Mouse (Mus musculus): ENCODE measurements around the gene Plb1.

Plb1 gene

DNA sequence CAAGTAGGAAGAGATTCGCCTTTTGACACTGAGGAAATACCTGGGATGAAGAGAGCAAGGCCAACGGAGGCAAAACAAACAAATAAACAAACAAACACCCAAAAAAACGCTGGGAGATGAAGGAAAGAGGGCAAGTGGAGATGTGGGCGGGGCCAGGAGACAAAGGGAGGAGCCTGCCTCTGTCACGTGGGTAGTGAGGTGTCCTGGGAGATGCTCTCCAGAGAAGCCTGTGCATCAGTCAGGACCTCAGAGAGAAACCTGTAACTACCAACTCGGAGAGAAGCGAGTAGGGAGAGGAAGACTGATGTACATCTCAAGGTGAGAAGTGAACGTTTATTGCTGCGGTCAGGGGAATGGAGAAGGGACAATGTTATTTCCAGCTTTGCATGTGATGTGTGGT lies at the start of gene Plb1:
Plb1 (plus strand) TSS at position 235 of the 400 bp plus-strand sequence.
- DNase-seq (ENCODE audit: low read depth, low spot score) = no peak

DNA sequence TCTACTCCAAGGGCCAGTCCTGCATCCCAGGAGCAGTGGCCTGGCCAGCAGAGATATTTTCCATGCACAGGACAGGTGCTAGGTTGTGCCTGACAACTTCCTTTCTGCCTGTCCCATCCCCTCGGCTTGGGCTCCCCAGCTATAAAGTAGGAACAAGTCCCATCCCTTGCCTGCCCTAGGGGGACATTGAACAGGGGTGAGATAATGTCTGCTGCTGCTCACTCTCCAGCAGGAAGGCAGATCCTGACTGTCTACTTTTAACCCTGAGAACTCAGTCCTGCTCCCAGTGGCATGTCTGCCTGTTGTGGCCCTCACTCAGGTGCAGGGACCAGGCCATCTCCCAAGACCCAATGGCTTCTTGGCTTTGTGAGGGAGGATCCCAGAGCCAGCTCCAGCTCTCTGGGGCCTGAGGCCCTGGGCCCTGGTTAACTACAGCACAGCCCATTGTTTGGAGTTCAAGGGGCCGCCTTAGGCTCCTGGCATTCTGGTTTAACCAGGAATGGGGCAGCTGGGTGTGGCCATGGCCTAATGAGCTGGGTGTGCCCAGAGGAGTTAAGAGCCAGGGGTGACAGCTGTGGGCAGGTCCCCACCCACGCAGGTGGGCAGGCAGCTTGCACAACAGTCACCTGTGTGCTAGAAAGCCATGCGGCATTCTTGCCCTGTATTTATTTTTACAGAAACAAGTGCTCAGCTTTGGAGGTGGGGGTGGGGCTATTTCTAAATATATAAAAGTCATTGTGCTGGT lies 49.5 kb upstream of the Plb1 start:
- DNase-seq (ENCODE audit: low read depth, low spot score) = no peak

DNA sequence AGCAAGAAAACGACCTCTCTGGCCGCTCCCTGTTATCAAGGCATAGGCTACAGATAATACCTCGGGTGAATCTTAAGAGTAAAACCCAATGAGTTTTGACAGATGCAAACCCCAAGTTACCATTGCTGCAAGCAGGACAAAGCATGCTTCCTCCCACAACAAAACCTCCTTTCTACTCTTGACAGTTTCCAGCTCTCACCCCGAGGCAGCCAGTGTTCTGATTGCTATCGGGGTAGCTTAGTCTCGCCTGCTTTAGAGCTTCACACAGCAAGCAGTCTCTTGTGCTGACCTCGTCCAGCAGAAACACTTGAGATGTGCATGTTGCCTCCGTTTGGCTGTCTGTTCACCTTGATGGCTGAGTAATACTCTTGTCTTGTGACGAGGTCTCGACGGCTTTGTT lies 44.8 kb upstream of the Plb1 start:
- no peak for DNase-seq (ENCODE audit: low read depth, low spot score)

DNA sequence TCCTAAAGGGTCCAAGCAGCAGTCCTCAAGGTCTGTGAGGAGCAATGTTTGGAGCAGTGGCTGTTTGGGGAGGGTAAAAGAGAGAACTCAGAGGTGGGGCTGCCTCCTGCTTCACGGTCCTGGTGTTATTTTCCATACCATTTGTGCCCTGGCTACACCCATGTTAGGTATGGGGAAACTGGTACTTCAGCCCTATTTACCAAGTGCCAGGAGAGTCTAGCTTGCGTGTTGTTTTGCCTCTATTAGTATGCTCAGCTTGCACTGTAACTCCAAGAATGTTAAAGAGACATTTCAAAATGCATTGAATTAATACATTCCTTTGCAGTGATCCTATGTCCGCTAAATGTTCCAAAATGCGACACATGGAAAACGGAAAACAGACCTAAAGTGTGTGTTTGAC lies 41.2 kb upstream of the Plb1 start:
- DNase-seq (ENCODE audit: low read depth, low spot score) = no peak

DNA sequence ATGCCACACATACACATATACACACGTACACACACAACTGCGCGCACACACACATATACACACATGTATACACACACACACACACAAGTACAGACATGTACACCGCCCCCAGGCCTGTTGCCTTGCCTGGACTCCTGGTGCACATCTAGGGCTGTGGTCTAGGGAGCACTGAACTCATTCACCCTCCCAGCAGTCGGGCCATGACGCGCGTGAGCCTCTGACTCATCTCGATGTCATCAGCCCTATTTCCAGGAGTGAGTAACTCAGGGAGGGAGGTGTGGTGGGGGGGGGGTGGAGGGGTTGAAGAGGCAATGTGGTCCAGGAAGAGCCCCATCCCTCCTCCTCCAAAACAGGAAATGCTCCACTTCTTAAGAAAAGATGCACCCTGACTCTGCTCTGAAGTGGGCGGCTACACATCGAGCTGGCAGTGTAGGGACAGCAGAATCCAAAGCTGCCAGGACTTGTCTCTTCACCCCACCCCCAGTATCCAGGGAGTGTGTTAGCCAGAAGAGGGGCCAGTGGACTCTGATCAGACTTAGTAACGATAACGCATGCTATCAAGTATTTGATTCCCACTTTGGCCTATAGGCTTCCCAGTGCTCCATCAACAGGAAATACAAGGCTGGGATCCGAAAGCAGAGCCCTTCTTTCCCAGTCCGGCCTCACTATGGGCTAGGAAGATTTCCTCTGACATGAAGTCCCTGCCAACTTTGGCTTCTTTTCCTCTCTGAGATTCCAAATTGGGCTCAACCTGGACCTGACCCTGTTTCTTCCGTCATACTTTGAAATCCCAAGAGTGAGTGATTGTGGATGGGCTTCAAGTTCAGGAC lies 40.3 kb upstream of the Plb1 start:
- DNase-seq (ENCODE audit: low read depth, low spot score) = no peak

DNA sequence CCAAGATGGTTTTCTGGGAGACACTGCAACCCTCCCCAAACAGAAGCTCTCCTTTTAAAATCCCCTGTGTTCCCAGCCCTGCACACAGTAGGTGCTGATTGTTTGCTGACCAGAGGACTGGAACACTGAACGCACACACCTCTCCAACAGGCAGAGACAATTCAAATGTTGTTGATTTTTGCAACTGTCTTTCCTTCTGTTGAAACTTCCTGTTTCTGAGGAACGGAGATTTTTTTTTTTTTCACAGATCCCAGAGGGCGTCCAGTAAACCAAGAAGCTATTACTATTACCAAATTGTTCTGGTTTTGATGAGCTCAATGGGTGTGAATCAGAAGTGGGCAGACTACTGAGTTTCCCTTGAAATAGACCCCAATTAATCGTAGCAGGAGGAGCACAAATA lies 38.3 kb upstream of the Plb1 start:
- DNase-seq (ENCODE audit: low read depth, low spot score) = no peak

DNA sequence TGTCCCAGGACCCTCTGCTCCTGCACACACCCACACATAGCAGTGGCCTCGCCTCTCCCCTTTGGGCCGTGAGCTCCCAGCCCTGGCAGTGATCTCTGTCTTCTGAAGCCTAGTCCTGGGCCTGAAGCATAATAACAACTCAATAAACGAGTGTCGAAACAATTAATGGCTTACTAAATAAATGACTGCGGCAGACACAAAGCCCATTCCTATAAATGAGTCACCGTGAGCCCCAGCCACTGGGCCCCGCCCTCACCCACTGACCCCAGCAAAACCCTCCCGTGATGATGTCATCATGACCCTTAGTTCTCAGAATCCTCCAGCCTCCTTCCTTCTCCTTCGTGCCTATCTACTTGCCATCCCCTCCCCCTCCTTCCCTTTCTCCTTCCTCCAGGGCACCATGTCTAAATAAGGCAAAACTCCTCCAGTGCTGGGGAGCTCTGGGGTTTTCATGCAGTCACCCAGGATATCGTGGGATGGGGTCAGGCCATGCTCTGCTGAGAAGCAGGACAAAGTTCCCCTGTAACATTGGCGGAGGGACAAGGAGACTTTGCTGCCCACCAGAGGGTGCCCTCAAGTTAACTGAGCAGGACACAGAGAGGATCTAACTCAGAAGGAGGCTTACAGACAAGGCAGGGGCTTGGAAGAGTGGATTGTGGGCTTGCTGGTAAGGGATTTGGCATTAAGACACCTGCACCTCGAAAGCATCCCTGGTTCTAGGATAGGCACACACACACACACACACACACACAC lies 36.5 kb upstream of the Plb1 start:
- no peak for DNase-seq (ENCODE audit: low read depth, low spot score)

DNA sequence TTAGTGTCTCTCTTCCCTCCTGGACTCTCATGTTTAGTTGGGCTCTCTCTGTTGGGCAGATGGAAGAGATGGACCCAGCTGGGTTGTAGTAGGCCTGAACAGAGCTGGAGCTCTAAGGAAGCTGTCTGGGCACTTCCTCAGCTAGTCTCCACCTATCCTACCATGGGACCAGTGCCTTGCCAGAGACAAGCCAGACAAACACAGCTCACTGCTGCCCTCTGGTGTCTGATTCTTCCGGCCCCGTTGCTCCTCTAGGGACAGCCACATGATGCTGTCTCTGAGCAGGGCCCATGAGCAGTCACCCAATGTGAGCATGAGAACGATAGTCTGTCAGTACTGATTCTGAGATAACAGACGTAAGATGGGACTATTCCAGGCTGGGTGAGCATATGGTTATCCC lies 34.8 kb upstream of the Plb1 start:
- peak; percentile 88 for DNase-seq (ENCODE audit: low read depth, low spot score)

DNA sequence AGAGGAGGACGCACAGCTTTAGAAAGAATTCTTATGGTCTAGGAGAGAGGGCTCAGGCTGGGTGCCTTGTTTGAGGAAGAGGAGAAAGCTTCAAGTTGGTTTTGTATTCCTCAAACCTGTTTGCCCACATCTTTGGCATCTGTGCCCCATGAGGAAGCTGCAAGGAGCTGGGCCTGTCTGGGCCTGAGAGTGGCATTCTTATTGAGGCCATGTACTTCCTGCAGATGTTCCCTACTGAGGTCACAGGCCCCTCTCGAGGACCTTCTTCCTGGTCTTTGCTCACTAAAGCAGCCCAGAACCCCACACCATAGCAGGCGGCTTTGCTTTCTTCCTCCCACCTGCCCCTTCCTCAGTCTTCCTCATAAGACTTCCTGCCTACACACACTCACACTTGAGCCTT lies 33.4 kb upstream of the Plb1 start:
- no peak for DNase-seq (ENCODE audit: low read depth, low spot score)

DNA sequence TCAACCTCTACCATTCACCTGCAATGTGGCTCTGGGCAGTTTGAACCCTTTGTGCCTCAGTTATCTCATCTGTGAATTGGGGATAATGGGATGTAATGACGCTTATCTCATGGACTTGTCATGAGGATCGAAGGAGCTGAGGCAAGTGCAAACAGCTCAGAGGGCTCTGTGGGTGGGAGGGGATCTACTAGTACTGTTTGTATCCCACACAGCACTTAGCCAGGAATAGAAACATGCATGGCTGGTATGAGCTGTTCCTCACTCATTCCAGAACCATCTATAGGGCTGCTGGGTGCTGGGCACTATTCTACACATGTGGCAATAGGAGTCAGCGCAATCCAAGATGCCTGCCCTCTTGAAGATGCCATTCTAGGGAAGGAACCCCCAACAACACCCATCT lies 32.9 kb upstream of the Plb1 start:
- DNase-seq (ENCODE audit: low read depth, low spot score) = no peak

DNA sequence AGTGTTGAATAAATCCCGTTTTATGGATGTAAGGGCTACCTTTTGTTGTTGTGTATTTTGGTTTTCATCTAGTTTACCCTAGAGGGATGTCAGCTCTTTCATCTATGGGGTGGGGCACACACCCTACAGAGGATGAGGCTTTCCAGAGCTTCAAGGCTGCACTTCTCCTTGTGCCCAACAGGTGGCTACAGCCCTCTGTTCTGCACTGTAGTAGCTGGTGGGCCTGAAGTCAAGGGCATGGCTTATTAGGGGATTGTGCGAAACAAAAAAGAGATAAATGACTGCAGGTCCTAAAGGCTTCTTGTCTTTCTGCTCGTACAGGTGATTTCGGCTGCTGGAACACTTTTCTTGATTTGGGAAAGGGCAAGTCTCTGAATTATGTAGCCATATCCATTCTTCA lies 27.9 kb upstream of the Plb1 start:
- DNase-seq (ENCODE audit: low read depth, low spot score) = peak; percentile 8

DNA sequence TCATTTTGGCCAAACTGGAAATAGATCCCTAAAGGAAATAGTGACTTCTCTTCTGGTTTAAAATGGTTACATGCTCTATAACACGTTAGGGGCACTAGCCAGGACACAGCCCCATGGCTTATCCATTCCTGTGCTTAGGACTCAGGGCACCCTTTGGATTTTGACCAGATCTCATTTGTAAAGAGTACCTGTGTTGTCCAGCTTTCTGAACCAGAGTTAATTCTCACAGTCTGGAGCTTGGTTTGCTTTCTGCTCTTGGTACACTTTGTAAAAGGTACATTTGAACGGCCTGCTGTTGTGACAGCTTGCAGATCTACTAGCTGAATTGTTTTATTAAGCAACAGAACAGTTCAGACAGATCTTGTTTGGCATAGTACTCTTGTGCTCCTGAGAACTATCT lies 25.8 kb upstream of the Plb1 start:
- no peak for DNase-seq (ENCODE audit: low read depth, low spot score)

DNA sequence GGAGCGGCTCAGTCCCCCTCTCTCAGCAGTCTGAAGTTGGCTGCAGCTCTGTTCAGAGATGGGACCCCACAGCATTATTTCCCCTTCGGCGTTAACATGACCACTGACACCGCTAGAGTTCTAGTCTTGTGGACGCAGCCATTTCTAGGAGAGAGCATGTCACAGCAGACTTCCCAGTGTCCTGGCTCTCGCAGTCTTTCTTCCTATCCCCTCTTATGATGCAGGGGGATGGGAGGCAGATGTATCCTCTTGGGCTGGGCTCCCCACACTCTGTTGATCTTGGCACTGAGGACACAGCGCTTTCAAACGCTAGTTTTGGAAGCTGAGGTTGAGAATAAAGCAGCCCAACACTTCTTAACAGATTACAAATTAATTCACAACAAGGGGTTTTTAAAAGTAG lies 24.0 kb upstream of the Plb1 start:
- DNase-seq (ENCODE audit: low read depth, low spot score) = no peak

DNA sequence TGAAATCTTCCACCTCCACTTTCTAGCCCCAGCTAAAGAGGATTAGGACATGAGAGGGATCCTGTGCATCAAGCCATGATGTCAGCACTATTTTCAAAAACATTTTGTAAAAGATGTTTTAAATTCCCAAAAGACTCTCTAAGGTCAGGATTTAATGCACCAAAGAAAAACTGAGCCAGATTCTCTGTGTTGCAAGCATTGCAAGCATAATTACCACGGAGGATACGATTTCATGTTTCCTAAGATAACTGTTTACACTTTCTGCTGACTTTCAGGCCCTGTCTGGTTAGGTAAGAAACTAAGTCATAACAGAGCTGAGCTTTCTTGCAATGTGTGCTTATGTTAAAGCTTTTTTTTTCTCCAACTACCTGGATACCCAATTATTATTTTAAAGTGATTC lies 21.5 kb upstream of the Plb1 start:
- no peak for DNase-seq (ENCODE audit: low read depth, low spot score)

DNA sequence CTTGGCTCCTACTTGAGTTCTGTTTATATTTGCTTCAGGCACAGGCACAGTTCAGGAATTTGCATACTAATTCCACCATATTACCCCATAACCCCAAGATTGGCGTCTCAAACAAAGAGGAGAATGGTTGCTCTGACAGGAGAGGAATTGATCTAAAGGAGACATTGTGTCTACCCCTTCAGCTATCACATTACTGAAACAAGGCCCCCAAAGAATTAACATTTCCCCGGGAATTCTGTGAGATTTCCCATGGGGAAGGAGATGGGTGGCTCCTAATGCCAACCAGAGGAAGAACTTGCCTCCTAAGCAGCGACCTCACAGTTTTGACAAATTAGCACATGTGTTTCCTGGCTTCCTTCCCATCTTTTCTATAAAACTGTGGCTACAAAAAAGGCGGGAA lies 18.8 kb upstream of the Plb1 start:
- no peak for DNase-seq (ENCODE audit: low read depth, low spot score)

DNA sequence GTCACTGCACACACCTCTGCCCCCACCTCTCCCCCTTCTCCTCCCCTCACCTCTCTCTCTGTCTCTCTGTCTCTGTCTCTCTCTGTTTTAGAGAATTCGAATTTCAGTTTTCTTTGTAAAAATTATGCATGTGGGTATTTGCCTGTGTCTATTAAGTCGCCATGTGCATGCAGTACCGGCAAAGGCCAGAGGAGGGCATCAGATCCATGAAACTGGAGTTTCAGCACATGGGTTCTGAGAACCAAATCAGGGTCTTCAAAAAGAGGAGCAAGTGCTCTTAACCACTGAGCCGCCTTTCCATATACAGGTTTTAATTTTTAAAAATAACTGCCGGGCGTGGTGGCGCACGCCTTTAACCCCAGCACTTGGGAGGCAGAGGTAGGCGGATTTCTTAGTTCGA lies 17.0 kb upstream of the Plb1 start:
- peak; percentile 57 for DNase-seq (ENCODE audit: low read depth, low spot score)

DNA sequence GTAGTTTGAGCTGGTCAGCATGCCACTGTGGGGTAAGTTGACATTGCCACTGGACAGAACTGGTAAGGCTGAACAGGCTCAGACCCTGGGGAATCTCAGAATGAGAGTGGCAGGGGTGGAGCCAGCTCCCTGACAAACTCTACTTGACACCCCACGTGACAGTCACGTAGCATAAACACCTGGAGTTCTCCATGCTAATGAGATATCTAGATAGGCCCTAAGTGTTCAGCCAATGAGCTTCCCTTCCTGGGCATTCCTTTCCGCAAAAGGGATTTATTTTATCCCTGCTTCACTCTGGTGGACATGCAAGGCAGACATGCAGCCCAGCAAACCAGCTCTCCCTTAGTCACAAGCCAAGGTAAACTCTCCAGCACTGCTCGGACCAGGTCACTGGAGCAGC lies 16.0 kb upstream of the Plb1 start:
- no peak for DNase-seq (ENCODE audit: low read depth, low spot score)

DNA sequence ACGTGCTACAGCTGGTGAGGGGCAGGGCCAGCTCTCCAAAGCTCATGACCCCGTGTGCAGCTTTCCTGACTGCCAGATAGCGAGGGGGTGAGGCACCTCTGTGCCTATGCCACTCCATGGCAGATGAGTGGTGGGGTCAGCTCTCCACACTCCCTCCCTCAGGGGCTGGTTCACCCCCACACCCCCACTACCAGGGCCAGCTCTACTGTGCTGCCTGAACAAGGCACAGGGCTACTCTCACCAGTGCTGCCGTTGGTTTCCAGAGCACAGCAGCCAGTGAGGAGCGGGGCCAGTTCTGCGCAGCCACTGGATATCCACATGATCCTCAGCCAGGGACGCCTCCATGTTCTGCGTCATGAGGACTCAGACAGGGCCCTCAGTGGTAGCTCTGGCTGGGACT lies 15.0 kb upstream of the Plb1 start:
- no peak for DNase-seq (ENCODE audit: low read depth, low spot score)

DNA sequence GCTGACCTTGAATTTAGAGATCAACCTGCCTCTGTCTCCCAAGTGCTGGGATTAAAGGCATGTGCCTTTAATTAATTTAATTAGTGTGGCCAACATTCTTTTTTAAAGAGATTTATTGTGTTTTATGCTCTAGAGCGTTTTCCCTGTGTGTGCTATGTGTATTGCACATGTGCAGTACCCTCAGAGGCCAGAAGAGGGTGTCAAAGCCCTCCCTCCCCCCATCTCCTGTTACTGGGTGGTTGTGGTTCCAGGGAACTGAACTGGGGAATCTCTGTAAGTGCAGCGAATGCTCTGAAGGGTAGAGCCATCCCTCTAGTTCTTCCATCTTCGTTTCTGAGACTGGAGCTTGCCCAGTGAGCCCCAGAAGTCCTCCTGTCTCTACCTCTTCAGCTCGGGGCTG lies 2.1 kb upstream of the Plb1 start:
- DNase-seq (ENCODE audit: low read depth, low spot score) = peak; percentile 45

DNA sequence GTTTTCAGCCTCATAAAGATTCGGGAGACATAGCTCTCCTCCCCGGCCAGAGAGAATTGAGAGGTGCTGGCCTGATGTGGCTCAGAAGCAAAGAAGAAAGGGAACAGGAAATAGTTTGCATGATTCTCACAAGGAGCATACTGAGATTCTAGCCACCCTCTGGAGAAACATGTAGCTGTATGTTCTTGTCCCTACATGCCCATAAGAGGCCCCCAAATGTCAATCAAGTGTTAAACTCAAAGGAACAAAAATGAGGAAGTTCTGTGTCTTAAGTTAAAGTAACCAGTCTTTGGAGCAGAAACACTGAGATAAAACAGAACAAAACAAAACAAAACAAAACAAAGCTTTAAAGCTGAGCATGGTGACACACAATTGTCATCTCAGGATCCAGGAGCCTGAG lies 6.8 kb downstream of the Plb1 start:
- DNase-seq (ENCODE audit: low read depth, low spot score) = no peak

DNA sequence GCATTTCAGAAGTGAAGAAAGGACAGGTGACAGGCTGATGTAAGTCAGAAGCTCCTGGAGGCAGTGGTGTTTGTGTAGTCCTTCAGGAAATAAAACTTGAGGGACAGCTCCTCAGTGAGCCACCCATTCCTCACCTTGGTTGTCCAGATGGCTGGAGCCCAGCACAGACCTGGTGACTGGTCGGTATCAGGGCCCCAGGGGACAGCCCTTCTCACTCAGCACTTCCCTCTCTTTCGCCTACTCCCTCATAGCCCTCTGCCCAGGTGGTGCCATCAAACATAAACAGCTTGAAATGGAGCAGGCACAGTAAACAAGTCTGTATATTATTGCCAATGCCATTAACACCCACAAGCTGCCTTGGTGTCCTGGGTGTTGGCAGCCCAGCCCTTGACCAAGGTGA lies 8.2 kb downstream of the Plb1 start:
- DNase-seq (ENCODE audit: low read depth, low spot score) = no peak

DNA sequence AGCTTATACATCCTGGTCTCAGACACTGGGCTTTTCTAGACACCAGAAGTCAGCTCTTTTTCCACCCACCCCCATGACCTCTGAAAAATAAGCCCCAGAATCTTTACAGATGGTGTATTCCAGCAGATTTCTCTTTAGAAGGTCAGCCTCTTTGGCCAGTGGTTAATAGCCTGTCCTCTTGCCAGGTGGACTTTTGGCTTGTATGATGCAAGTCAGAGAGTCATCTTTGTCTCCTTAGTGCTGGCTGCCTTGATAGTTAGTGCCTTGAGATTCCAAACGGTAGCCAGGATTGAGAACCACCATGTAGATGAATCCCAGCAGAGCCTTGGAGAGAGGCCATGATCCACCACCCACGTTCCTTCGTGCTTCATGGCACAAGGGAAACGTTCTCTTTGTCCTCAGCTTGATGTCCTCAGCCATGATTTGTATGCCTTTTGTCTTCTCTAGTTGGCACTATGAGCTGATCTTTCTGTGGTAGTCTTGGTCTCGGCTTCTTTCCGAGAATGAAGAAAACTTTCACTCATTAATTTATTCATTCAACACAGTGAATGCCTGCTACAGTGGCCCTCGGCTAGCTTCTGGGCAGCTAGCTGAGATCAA lies 10.9 kb downstream of the Plb1 start:
- DNase-seq (ENCODE audit: low read depth, low spot score) = no peak
